Mouse (Mus musculus) T-helper 2 cell (primary cell): ENCODE results near the gene Endou.

Experiments used
- in situ Hi-C: fragments of 300-600 bp; cut with MboI, MseI; formaldehyde crosslinking; loops from one replicate; pipeline ENCODE4 v1.15.1; 2025; ENCODE audit warnings: high pct_unique_total_duplicates

The Endou gene

DNA sequence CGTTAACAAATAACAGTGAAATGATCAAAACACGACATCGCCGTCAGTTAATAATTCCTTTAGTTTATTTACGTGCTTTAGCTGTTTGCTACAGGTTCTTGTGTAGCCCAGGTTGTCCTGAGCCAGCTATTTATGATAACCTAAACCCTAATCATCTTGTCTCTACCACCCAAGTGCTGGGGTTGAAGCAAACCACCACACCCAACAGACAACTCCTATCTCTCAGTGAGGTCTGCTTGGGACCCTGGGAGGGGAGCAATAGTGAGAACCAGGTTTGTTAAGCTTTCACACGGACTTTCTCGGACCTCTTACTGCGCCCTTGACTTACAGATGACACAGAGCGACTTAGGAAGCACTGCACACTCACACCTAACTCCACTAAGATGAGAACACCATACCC, 47.0 kb downstream of the Endou start:
- in situ Hi-C loops = no loop called here

DNA sequence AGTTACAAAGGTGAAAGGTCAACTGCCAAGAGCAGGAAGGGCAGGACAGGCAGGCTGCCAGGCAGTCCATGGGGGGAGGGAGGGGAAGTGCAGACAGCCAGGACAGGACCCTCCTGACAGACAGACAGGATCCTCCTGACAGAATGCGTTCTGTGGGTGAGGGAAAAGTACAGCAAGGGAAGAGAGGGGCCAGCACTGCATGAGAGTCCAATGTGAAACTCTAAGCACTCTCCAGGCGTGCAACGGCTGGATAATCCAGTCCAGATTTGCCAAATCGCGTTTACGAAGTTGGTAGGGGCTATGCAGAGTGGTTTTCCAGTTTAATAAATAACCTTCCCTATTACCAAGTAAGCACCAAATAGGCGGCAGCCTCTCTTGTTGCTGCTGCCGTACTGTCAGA, 49.1 kb downstream of the Endou start:
- in situ Hi-C loops = no loop called here

GRCm38 (mm10) chr15:97679991-97680681, 51.0 kb downstream of the Endou start:
- in situ Hi-C loops = no loop called here

DNA sequence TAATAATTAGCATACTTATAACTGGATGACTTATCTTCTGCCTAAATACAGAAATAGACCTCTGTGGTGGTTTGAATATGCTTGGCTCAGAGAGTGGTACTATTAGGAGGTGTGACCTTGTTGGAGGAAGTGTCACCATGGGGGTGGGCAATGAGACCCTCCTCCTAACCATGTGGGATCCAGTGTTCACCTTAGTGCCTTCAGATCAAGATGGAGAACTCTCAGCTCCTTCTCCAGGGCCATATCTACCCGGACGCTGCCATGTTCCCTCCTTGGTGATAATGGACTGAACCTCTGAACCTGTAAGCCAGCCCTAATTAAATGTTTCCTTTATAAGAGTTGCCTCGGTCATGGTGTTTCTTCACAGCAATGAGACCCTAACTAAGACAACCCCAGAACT, 53.8 kb downstream of the Endou start:
- in situ Hi-C loops = no loop called here

DNA sequence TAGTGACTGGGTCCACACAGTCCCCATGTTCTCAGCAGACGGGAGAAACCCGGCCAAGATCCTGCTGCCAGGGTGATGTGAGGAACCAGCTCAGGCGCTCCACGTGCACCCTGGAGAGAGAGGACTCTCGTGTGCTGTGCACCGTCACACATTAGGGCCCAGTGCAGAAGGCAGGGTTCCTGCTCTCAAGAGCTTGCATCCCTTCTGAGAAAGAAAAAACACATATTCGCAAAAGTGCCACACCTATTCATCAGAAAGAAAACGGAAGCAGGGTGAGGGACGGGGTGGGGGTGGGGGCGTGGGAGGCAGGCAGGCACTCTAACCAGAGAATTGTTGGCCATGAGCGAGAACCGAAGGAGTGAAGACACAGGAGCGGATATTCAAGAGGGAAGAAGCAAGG, 55.2 kb downstream of the Endou start:
- in situ Hi-C loops = no loop called here

DNA sequence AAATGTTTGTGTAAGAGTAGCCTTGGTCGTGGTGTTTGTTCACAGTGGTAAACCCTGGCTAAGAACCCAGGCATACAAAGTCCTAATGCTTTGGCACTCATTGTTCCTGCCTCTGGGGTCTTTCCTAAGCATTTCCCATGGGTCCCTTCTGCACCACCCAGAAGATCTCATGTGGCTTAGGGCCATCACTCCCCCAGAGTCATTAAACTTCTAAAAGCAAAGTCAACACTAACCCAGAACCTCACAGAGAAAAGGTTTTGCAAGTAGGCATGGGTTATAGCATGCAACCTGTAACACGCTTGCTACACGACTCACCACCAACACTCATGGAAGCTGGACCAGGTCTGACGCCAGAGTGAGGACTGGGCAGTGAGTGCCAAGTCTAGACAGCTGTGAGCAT, 56.7 kb downstream of the Endou start:
- in situ Hi-C loops = no loop called here

DNA sequence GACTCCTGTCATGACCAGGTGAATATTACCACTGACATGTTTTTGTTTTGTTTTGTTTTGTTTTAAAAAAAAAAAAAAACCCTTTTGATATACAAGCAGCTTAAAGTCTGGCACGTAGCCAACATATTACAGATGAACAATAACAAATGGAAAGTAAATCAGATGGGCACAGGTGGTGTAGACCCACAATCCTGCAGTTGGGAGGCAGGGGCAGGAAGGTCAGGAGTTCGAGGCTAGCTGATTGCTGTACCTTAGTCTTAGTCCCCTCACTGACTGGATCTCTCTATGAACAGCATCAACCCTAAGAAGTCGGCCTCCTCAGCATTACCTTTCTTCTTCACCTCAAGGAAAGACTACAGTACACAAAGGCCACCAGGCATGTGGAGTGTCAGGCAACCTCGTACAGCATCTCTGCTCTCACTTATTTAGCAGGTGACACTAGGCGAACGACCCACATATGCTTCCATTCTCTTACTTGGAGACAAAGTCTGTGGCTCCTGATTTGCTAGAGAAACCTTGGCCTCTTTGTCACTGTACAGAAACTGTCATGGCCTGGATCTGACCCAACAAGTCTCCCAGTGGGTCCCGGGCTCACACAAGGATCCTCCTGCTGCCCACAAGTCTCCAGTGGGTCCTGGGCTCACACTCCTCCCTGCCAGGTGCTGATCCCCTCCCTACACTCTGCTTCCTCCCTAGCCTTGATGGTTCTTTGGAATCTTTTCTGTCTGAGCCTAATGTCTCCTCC, 57.7 kb downstream of the Endou start:
- in situ Hi-C loops = no loop called here

DNA sequence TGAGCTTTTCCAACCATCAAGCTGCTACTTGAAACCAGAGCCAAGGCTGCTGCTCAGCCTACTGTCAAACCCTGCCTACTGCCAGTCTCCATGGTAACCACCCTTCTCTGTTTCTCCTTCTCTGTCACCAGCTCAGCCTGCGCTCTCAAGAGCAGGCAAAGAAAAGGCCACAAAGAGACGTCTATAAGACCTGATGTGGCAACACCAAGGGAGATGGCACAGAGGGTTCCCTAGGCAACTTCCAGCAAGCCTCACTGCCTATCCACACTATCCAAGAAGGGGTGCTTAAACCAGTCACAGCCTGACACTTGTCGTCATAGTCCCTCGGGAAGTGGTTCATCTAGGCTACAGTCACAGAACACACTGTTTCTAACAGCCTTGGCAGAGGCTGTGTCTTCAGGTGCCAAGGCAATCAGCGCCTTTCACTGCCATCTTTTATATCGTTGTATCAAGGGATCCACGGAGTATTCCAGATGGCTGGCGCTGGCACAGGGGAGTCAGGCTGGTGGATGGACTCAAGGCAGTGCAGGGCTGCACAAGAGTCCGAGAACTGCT, 58.9 kb downstream of the Endou start:
- in situ Hi-C loops = no loop called here

DNA sequence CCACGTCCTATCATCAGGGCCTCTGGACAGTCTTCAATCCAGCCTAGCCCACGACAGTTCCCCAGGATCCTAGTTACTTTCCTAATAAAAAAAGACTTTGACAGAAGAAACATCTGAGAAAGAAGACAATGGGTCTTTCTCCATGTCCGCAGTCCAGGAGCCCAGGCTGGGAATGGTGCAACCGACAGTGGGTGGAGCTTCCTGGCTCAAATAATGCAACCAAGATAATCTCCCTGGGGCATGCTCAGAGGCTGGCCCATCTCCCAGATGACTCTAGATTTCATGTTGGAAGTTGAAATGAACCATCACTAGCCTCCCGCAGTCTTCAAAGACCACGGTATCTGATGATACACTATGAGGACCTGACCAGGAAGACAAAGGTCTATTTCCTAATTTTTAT, 60.6 kb downstream of the Endou start:
- in situ Hi-C loops = no loop called here

DNA sequence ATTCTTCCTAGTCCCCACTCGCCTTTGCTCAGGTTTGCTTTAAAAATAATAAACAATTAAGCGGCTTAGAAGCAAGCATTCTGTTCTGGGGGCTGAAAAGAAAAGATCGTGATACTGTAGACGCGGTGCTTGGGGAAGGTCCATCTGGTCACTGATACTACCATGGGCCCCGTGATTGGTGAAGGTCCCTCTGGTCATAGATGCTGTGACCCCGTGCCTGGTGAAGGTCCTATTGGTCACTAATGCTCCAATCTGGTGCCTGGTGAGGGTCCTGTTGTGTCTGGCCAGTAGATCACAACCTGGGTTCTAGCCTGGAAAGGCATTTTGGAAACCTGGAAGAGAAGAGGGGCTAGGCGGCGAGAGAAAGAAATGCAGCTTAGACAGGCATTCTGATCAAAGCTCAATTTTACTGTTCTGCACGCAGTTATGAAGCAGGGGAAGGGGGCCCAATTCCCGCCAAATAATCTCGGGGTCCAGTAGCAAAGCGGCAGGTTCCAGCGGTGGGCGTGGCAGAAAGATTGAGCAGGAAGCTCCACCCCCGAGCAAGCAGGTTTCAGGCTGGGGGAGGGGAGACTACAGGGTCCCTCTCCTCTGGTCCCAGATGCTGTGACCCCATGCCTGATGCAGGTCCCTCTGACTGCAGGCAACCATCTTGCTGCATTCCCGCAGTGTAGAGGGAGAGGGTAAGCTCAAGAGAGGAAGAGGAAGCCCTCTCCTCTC, 62.8 kb downstream of the Endou start:
- in situ Hi-C loops = loop anchor here (10.0 kb wide), 1 partner anchor 204 kb away; no protein-coding TSS in a partner anchor

DNA sequence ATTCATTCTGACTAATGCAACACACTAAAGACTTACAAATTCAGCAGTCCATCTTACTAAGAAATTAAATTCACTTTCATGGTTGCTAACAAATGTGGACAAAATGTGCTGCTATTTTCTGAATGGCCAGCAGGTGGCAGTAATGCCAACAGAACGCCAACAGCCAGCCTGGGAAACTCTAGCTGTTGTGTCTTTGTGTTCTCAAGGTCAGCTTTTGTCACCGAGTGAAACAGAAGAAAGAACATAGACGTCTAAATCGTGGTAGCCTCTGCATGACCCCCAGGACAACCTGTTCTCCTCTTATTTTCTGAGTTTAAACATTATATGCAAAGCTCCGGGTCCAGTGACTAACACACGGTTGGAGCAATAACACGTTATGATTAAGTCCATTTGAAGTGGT, 63.7 kb downstream of the Endou start:
- in situ Hi-C loops = loop anchor here (10.0 kb wide), 1 partner anchor 203 kb away; no protein-coding TSS in a partner anchor

DNA sequence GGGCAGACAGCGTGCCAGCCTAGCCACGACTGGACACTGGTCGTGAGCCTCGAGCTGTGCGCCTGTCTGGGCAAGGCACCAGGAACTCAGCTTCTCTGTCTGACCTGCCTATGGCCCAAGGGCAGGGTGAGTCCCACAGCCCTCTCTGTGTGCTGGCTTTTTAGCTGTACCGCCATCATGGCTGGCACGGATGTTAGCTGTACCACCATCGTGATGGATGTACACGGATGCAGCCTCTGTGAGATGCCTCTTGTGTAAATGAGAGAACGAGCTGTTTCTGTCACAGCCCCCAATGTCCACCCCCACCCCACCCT, 64.7 kb downstream of the Endou start:
- in situ Hi-C loops = loop anchor here (10.0 kb wide), 1 partner anchor 202 kb away; no protein-coding TSS in a partner anchor

GRCm38 (mm10) chr15:97665770-97666456, 65.2 kb downstream of the Endou start:
- in situ Hi-C loops = loop anchor here (10.0 kb wide), 1 partner anchor 201 kb away; no protein-coding TSS in a partner anchor

DNA sequence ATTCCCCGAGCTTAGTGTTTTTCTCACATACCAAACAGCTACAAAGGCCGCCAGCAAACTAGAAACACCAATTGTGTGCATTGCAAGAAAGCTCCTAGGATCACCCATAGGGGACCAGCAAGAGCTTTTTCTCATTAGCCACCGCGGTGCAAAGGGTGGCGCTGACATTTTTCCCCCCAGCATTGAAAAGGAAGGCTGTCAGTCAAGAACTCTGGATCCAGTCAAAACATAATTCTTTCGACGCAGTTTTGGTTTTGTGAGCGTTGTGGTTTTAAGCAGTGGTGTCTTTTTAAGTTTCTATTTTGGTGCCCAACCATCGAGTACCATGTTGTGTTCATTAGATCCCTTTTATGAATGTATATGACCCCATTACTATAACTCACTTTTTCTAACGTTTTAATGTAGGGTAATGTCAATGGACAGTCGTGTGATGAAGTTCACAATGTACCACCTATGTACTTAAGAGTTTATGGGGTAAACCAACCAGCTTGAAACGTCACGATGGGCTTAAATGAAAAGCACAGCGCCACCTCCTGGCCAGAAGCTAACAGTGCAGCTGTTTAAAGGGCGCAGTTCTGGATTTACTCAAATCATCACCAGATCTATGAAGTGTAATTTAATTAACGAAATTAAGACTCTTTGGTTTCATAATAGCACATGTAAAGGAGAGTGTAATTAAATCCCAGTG, 66.0 kb downstream of the Endou start:
- in situ Hi-C loops = loop anchor here (5.0 to 10.0 kb wide), 2 partner anchors 200 to 413 kb away; no protein-coding TSS in a partner anchor

GRCm38 (mm10) chr15:97663750-97664406, 67.3 kb downstream of the Endou start:
- in situ Hi-C loops = loop anchor here (5.0 to 10.0 kb wide), 2 partner anchors 199 to 412 kb away; no protein-coding TSS in a partner anchor
